Mouse (Mus musculus) neural tube, postnatal 0 days (tissue): Measurements from ENCODE around the gene E330017A01Rik. TPM values are rescaled to one million over a fixed set of nuclear protein-coding genes. Genes with fewer than 3 reads are reported as not detected.

Experiments
- polyA plus RNA-seq: library from polyadenylated mRNA; unstranded; fragments of >200 nt; fragmentation: Nextera tagmentation; extraction: Ambion mirVana; gene quantifications from 2 replicates; pipeline ENCODE4 v1.2.1, GENCODE M21; 2015

E330017A01Rik gene
- polyA plus RNA-seq: not detected in 2 replicates

DNA sequence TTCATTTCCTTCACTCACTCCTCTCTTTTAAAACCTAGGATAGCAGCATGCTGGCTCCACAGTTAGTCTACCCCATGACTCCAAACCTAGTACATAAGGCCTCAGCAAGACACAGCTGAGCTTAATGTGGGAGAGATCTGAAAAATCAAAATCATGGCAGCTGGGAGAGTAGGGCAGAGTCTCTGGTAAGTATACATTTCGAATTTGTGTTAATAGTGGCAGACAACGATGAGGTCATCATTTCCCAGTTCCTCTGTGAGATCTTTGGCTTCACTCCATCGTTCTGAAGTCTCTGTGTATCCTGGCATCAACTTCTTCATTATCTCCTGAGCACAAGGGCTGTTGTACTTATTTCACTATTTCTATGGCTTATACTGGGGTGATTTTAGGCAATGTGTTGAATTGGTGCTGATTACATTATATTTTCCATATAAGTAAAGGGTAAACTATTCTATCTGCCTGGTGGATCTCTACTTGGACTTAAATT, at the start of gene E330017A01Rik:
Gene E330017A01Rik, minus strand, starts transcription at position 51 of the 487 bp plus-strand sequence.

DNA sequence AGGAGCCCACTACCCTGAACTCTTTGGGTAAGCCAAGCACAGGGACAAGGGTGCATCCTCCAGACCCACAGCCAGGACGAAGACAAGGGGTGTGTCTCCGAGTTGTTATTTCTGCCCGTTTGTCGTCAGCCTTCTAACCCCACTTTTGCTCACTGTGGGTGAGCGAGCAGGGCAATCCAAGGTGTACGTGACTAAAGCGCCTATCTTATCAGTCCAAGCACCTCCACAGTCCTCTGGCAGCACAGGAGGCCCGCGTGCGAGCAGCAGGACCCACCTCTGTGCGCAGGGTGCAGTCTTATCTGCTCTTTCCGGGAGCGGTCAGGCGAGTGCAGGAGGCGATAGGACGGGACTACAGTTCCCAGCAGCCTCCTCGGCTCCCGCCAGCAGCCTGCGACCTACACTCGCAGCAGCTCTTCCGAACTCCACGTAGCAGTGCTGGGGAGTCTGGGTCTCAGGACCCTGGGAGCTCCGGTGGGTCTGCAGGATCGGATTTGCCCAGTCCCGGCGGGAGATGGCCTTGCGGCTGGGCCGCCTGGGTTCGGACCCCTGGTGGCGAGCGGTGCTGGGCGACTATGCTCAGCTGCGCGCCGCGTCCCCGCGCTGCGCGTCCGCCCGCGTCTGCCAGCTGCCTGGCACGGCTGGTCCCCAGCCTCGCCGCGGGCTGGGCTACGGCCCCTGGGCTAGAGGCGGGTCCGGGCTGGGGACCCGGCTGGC, 31.5 kb upstream of the E330017A01Rik start, which contains the start of gene Cpox:
Gene Cpox, plus strand, starts transcription at position 376 of the 714 bp plus-strand sequence.

DNA sequence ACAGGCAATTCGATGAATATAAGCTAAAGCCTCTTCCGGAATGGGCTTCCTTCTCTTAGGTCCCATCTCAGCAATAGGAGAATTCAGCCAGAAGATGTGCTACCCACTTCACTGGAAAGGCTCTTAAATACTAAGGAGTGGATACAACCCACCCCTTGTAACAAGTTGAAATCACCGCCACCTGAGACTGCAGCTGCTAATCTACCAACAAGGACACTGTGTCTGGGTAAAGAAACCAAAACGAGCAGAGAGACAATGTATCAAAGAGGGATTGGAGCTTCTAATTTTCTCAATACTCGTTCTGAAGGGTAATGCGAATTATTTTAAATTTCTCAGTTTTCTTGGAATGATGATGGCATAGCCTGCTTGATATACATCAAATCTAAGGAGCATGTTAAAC, 21.7 kb downstream of the E330017A01Rik start, which contains the start of gene Gm813:
Gene Gm813, minus strand, starts transcription at position 101 of the 400 bp plus-strand sequence.

Other genes starting within 250 kb of the E330017A01Rik start
- gene Dcbld2, start 230.3 kb downstream of the E330017A01Rik start, polyA plus RNA-seq: 6.0 and 7.5 TPM in 2 replicates
- gene St3gal6, start 114.5 kb downstream of the E330017A01Rik start, polyA plus RNA-seq: 18.2 and 23.5 TPM in 2 replicates
- gene Gm813, start 21.8 kb downstream of the E330017A01Rik start, polyA plus RNA-seq: not detected in 2 replicates
- 19.6 and 22.6 TPM in 2 replicates for gene Cpox, start 31.6 kb upstream of the E330017A01Rik start, polyA plus RNA-seq
- not detected in 2 replicates for gene Gpr15, start 80.3 kb upstream of the E330017A01Rik start, polyA plus RNA-seq
- gene Cldnd1, start 89.2 kb upstream of the E330017A01Rik start, polyA plus RNA-seq: 167 and 171 TPM in 2 replicates
- not detected in 2 replicates for gene Olfr172, start 124.4 kb upstream of the E330017A01Rik start, polyA plus RNA-seq
- gene Olfr173, start 161.5 kb upstream of the E330017A01Rik start, polyA plus RNA-seq: not detected in 2 replicates
- gene Olfr175-ps1, start 188.0 kb upstream of the E330017A01Rik start, polyA plus RNA-seq: not detected in 2 replicates
- gene Olfr177, start 236.0 kb upstream of the E330017A01Rik start, polyA plus RNA-seq: not detected in 2 replicates